Mouse (Mus musculus) lung, embryonic 14.5 days (tissue): Measurements from ENCODE around the gene Gm10024. TPM values are rescaled to one million over a fixed set of nuclear protein-coding genes. Genes with fewer than 3 reads are reported as not detected.
"Not testable (repeated sequence)": the region's sequence is repeated elsewhere in the genome, so short reads cannot be mapped to it uniquely, and the experiment has no call there.

Experiments
- ATAC-seq: fragments of 200-750 bp; cut with Nextera tagmentation; 2 replicates; pipeline ENCODE4 v1.8.0; 2017; ENCODE audit warnings: mild to moderate bottlenecking, moderate TSS enrichment, moderate library complexity; ENCODE audit not compliant: insufficient read depth
- DNase-seq: peaks from one replicate; pipeline ENCODE4 v3.0.0-alpha.2; 2015
- H3K27ac ChIP-seq: fragments of 300-500 bp; sonication (generic); 2 replicates; pipeline ENCODE4 v1.5.1; 2014; ENCODE audit warnings: low read depth, mild to moderate bottlenecking, moderate library complexity
- H3K27me3 ChIP-seq: fragments of 300-500 bp; sonication (generic); 2 replicates; pipeline ENCODE4 v1.6.1; 2014; ENCODE audit warnings: low read length, control low read depth; ENCODE audit not compliant: insufficient read depth
- H3K36me3 ChIP-seq: fragments of 300-500 bp; sonication (generic); 2 replicates; pipeline ENCODE4 v1.6.1; 2014; ENCODE audit warnings: control low read depth; ENCODE audit not compliant: insufficient read depth
- H3K4me1 ChIP-seq: fragments of 300-500 bp; sonication (generic); 2 replicates; pipeline ENCODE4 v1.6.1; 2014; ENCODE audit warnings: antibody characterized with exemption, control low read depth; ENCODE audit not compliant: insufficient read depth
- H3K4me2 ChIP-seq: fragments of 300-500 bp; sonication (generic); 2 replicates; pipeline ENCODE4 v1.6.1; 2014; ENCODE audit warnings: mild to moderate bottlenecking
- H3K4me3 ChIP-seq: fragments of 300-500 bp; sonication (generic); 2 replicates; pipeline ENCODE4 v1.5.1; 2014; ENCODE audit warnings: low read depth, low read length
- H3K9ac ChIP-seq: fragments of 300-500 bp; sonication (generic); 2 replicates; pipeline ENCODE4 v1.6.1; 2014
- H3K9me3 ChIP-seq: fragments of 300-500 bp; sonication (generic); 2 replicates; pipeline ENCODE4 v1.6.1; 2016; ENCODE audit warnings: low read depth, low read length, control low read depth
- CTCF ChIP-seq: IDR thresholded peaks from 2 replicates; pipeline ENCODE4 v1.5.1; 2016; ENCODE audit warnings: antibody characterized with exemption, low read depth
- WGBS: fragments of 180-500 bp; shearing (Covaris S2); extraction: QIAGEN DNeasy Blood & Tissue Kit; methylation state at CpG from one replicate; pipeline ENCODE4 v1.1.7; 2014; 5-methylcytosine and 5-hydroxymethylcytosine counted together
- polyA plus RNA-seq: library from polyadenylated mRNA; unstranded; fragments of >200 nt; fragmentation: Nextera tagmentation; extraction: Ambion mirVana; gene quantifications from 2 replicates; pipeline ENCODE4 v1.2.1, GENCODE M21; 2014

The Gm10024 gene
- polyA plus RNA-seq, 1 experiment from 2014 or later: not detected

DNA sequence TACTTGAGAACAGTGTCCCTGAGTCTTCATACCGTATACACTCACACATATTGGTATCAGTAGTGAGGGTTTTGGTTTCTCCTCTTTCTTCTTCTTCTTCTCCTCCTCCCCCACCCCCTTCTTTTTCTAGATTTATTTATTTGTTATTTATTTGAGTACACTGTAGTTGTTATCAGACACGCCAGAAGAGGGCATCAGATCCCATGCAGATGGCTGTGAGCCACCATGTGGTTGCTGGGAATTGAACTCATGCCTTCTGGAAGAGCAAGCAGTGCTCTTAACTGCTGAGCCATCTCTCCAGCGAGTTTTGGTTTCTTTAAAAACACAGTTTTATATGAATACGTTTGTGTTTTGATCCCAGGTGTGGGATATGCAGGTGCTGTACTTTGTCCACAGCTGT, 17.0 kb downstream of the Gm10024 start:
- no peaks in the 10 kb centered on the region for H3K9me3 ChIP-seq
- 57% methylated on average over 4 of the region's 4 CpGs for WGBS
- H3K27ac ChIP-seq: no peak overlapping the region
- H3K4me2 ChIP-seq: no peak overlapping the region
- peak; percentile 2 for DNase-seq
- H3K9ac ChIP-seq: no peak overlapping the region
- H3K4me3 ChIP-seq: no peak overlapping the region
- no peaks in the 10 kb centered on the region for H3K4me1 ChIP-seq
- no peak for ATAC-seq
- TF ChIP-seq CTCF: no peak
- H3K36me3 ChIP-seq: no peaks in the 10 kb centered on the region
- no peaks in the 10 kb centered on the region for H3K27me3 ChIP-seq

DNA sequence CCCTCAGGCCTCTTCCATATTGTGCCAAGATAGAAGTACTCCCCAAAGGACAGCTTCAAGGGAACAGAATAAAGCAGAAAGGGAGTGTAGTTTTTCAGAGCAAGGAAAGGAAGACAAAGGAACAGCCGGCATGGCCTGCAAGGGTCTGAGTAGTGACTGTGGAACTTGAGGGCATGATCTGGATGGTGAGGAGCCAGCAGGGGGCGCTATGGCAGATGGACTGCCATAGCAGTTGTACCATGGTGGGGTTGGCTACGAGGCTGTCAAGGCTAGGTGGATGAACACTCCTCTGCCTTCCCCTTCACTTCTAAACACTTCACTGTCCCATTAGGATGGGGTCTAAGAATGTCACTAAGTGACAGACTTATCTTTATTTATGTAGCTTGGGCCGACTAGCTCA, 18.0 kb downstream of the Gm10024 start:
- peak; percentile 17 for DNase-seq
- Histone ChIP-seq H3K27me3 (no peaks in the 10 kb centered on the region), H3K27ac (no peak overlapping the region), H3K4me1 (no peaks in the 10 kb centered on the region), H3K4me3 (no peak overlapping the region), H3K9ac (no peak overlapping the region), H3K4me2 (no peak overlapping the region), H3K36me3 (no peaks in the 10 kb centered on the region), H3K9me3 (no peaks in the 10 kb centered on the region)
- peak; percentile 48 for TF ChIP-seq CTCF
- ATAC-seq: no peak
- 46% methylated on average over 4 of the region's 4 CpGs for WGBS

DNA sequence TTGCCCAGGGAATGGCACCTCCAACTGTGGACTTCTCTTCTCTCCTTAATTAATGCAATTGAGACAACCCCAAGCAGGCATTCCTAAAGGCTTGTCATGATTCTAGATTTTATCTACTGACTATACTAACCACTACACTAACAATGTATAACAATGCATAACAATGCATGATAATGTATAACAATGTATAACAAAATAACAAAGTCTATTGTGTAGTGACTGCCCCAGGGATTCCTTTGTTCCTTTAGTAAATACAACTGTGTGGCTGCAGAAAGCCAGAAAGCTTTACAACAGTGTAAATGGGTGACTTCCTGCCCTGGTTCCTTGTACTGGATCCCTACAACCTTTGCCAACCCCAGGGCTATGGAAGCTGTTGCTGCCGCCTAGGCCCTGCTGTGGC, 24.7 kb downstream of the Gm10024 start:
- Histone ChIP-seq H3K9ac (no peak overlapping the region), H3K9me3 (0 out of 2 replicates have a peak, but pooled peaks cover 5% of the 10 kb centered on the region), H3K27me3 (no peaks in the 10 kb centered on the region), H3K4me2 (no peak overlapping the region), H3K4me3 (no peak overlapping the region), H3K4me1 (no peaks in the 10 kb centered on the region), H3K36me3 (no peaks in the 10 kb centered on the region), H3K27ac (no peak overlapping the region)
- no peak for DNase-seq
- no peak for TF ChIP-seq CTCF
- 87% methylated on average over 1 of the region's 1 CpGs for WGBS
- no peak for ATAC-seq

DNA sequence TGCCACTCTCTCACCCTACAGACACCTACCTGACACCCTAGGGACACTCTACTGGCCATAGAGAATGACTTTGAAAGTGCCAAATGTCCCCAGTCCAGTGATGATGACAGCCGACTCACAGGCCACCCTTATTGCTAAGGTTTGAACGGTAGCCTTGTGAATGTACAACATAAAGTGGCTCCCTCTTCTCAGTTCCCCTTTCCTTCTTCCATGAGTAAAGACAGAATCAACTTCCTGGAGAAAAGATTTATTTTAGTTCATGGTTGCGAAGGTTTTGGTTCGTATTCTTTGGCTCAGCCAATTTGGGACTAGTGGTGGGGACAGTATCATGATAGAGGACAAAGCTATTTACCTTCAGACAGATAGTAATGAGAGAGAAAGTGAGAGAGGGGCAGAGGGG, 27.7 kb downstream of the Gm10024 start:
- Histone ChIP-seq H3K36me3 (no peaks in the 10 kb centered on the region), H3K9me3 (0 out of 2 replicates have a peak, but pooled peaks cover 5% of the 10 kb centered on the region), H3K27me3 (no peaks in the 10 kb centered on the region), H3K27ac (no peak overlapping the region), H3K4me3 (no peak overlapping the region), H3K9ac (no peak overlapping the region), H3K4me2 (no peak overlapping the region), H3K4me1 (no peaks in the 10 kb centered on the region)
- WGBS: 76% methylated on average over 4 of the region's 4 CpGs
- ATAC-seq (no peak), DNase-seq (no peak)
- TF ChIP-seq CTCF: no peak

DNA sequence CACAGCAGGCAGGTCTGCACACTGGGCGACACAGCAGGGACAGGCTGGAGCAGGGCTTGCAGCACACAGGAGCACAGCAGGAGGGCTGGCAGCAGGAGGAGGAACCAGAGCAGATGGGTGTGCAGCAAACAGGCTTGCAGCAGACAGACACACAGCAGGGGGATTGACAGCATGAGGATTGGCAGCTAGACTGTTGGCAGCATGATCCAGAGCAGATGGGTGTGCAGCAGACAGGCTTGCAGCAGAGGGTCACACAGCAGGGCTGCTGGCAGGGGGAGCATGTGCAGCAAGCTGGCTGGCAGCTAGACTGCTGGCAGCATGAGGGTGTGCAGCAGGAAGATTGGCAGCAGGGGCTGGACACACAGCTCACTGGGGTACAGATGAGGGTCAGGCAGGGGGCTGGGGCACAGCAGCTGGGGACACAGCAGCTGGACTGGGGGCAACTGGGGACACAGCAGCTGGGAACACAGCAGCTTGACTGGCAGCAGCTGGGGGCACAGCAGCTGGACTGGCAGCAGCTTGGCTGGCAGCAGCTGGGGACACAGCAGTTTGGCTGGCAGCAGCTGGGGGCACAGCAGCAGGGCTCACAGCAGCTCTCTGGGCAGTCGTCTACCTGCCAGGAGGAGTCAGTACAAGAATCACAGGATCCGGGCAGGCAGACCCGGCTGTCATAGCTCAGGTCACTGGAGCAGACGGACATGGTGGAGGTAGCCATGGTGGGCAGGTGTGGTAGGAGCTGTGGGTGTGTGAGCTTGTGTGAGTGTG, 30.8 kb downstream of the Gm10024 start, which contains the start of gene Gm18596:
Gm18596 (minus strand) TSS at position 715 of the 765 bp plus-strand sequence.
- not testable (repeated sequence) for H3K4me1 ChIP-seq, DNase-seq, H3K4me2 ChIP-seq, H3K4me3 ChIP-seq, H3K36me3 ChIP-seq, H3K27me3 ChIP-seq, H3K27ac ChIP-seq, ATAC-seq, H3K9ac ChIP-seq, H3K9me3 ChIP-seq
- 56% methylated on average over 5 of the region's 5 CpGs for WGBS

DNA sequence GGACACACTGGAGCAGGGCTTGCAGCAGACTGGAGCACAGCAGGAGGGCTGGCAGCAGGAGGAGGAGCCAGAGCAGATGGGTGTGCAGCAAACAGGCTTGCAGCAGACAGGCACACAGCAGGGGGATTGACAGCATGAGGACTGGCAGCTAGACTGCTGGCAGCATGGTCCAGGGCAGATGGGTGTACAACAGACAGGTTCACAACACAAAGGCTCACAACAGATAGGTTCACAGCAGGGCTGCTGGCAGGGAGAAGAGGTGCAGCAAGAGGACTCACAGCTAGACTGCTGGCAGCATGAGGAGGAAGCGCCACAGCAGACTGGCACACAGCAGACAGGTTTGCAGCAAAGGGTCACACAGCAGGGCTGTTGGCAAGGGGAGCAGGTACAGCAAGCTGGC, 39.4 kb downstream of the Gm10024 start:
- DNase-seq, H3K4me1 ChIP-seq, H3K27me3 ChIP-seq, ATAC-seq, H3K4me3 ChIP-seq, H3K4me2 ChIP-seq, H3K36me3 ChIP-seq, H3K9me3 ChIP-seq, H3K27ac ChIP-seq, H3K9ac ChIP-seq: not testable (repeated sequence)
- 75% methylated on average over 1 of the region's 1 CpGs for WGBS

DNA sequence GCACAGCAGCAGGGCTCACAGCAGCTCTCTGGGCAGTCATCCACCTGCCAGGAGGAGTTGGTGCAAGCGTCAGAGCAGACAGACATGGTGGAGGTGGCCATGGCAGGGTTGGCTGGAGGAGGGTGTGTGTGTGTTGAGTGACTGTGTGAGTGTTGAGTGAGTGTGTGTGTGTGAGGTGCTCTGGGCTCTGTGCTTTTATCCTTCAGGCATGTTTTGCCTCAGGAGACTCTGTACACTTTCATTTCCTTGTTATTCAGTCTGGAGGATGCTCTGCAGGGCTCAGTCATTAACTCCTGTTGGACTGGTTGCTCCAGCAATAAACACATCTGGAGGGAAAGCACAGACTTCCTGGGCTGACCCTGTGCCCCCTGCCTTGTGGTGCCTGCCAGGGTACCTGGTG, 40.0 kb downstream of the Gm10024 start, which contains the start of gene Gm9736:
Gm9736 (minus strand) TSS at position 101 of the 400 bp plus-strand sequence.
- H3K4me3 ChIP-seq, H3K4me2 ChIP-seq, H3K9me3 ChIP-seq, H3K36me3 ChIP-seq, H3K27me3 ChIP-seq, ATAC-seq, H3K27ac ChIP-seq, H3K9ac ChIP-seq, H3K4me1 ChIP-seq, DNase-seq: not testable (repeated sequence)
- WGBS: 67% methylated on average over 1 of the region's 1 CpGs
